Mouse (Mus musculus) midbrain, embryonic 13.5 days (tissue): ENCODE data around the gene Armh3. TPM values are rescaled to one million over a fixed set of nuclear protein-coding genes. Genes with fewer than 3 reads are reported as not detected.
A peak's percentile ranks its signal among the peaks of the same experiment; 100 is the strongest.

Experiments
- ATAC-seq: fragments of 200-750 bp; cut with Nextera tagmentation; 2 replicates; pipeline ENCODE4 v1.8.0; 2017; ENCODE audit warnings: mild to moderate bottlenecking, moderate TSS enrichment, moderate library complexity
- H3K27ac ChIP-seq: fragments of 300-500 bp; sonication (generic); 2 replicates; pipeline ENCODE4 v1.5.1; 2015; ENCODE audit warnings: inconsistent platforms, mild to moderate bottlenecking, moderate library complexity
- H3K27me3 ChIP-seq: fragments of 300-500 bp; sonication (generic); 2 replicates; pipeline ENCODE4 v1.6.1; 2015; ENCODE audit warnings: mild to moderate bottlenecking, inconsistent platforms
- H3K36me3 ChIP-seq: fragments of 300-500 bp; sonication (generic); 2 replicates; pipeline ENCODE4 v1.6.1; 2015; ENCODE audit warnings: mild to moderate bottlenecking, inconsistent platforms
- H3K4me1 ChIP-seq: fragments of 300-500 bp; sonication (generic); replicated peaks from 2 replicates; pipeline ENCODE4 v1.6.1; 2015; ENCODE audit warnings: inconsistent platforms
- H3K4me2 ChIP-seq: fragments of 300-500 bp; sonication (generic); replicated peaks from 2 replicates; pipeline ENCODE4 v1.6.1; 2015; ENCODE audit warnings: moderate library complexity, mild to moderate bottlenecking, inconsistent platforms
- H3K4me3 ChIP-seq: fragments of 300-500 bp; sonication (generic); replicated peaks from 2 replicates; pipeline ENCODE4 v1.5.1; 2015; ENCODE audit warnings: mild to moderate bottlenecking, inconsistent platforms
- H3K9ac ChIP-seq: fragments of 300-500 bp; sonication (generic); replicated peaks from 2 replicates; pipeline ENCODE4 v1.6.1; 2015; ENCODE audit warnings: mild to moderate bottlenecking, inconsistent platforms
- H3K9me3 ChIP-seq: fragments of 300-500 bp; sonication (generic); 2 replicates; pipeline ENCODE4 v1.6.1; 2016; ENCODE audit warnings: mild to moderate bottlenecking, inconsistent platforms
- WGBS: fragments of 180-500 bp; shearing (Covaris S2); methylation state at CpG from one replicate; pipeline ENCODE4 v1.1.7; 2015; 5-methylcytosine and 5-hydroxymethylcytosine counted together
- polyA plus RNA-seq: library from polyadenylated mRNA; unstranded; fragments of >200 nt; fragmentation: Nextera tagmentation; extraction: Ambion mirVana; gene quantifications from 2 replicates; pipeline ENCODE4 v1.2.1, GENCODE M21; 2015

Armh3 gene
- polyA plus RNA-seq, 1 experiment from 2014 or later, result 22.1 TPM

DNA sequence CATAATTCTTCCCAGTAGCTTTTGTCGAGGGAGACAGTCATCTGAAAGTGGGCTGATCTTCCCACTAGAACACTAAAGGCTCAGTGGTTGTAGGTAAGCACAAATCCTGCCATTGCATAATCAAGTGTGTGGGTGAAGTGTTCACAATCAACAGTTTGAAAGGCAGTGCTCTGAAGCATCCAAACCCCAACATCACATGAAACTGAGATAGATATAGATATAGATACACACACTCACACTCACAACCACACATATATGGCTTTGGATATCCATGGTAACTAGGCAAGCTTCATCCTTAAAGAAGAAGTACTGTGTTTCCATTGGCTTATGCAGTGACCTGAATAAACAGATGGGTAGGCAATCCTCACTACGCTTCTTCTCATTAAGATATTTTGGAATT lies 50.5 kb downstream of the Armh3 start:
- ATAC-seq, result no peak
- no peak overlapping the region for H3K9ac ChIP-seq
- WGBS, result 90% methylated on average over 2 of the region's 2 CpGs

DNA sequence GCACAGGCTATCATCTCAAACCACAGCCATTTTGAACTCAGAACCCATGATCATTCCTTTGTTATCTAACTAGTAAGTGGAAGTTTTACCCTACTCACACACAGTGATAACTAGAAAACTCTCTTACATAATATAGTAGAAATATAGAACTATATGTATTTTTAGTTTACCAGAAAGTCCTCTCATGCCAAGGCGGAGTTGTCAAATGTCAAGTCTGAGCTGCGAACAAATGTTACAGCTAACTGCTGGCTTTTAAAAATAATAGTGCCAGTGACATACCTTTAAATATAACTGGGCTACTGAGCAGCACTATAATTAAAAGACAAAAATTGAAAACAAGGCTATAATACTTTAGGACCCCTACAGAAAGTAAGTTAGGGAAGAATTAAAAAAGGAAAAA lies 51.0 kb downstream of the Armh3 start:
- Histone ChIP-seq H3K4me1 (no peaks in the 10 kb centered on the region), H3K27ac (no peak overlapping the region), H3K4me2 (no peak overlapping the region), H3K27me3 (no peaks in the 10 kb centered on the region), H3K9ac (no peak overlapping the region), H3K36me3 (peaks cover 52% of the 10 kb centered on the region), H3K4me3 (no peak overlapping the region), H3K9me3 (no peaks in the 10 kb centered on the region)
- no peak for ATAC-seq
- 92% methylated on average over 2 of the region's 2 CpGs for WGBS

More for the DNA sequence above, 50.5 kb downstream of the Armh3 start:
- H3K4me1 ChIP-seq, result no peaks in the 10 kb centered on the region
- H3K4me3 ChIP-seq, result no peak overlapping the region
- no peaks in the 10 kb centered on the region for H3K9me3 ChIP-seq
- H3K4me2 ChIP-seq, result no peak overlapping the region
- peaks cover 56% of the 10 kb centered on the region for H3K36me3 ChIP-seq
- no peaks in the 10 kb centered on the region for H3K27me3 ChIP-seq
- H3K27ac ChIP-seq, result no peak overlapping the region

DNA sequence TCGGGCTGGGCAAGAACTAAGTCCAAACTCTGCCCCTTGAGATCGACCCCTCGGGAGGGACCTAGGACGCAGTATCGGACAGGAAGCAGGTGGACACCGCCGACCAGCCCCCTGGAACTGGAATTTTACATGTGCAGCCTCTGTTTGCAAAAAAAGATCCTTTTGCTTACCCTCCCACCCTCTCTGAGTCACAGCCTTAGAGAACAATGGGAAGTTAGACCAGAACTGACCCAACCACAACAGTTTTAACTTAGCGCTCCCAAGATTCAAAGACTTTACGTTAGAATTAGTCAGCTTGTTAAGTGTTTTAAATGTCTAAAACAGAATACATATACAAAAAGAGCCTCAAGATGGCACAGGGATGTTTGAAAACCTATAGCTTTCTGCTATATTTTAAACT lies 51.7 kb downstream of the Armh3 start:
- peaks cover 53% of the 10 kb centered on the region for H3K36me3 ChIP-seq
- H3K4me3 ChIP-seq, result no peak overlapping the region
- WGBS, result 92% methylated on average over 9 of the region's 9 CpGs
- H3K4me2 ChIP-seq, result no peak overlapping the region
- H3K4me1 ChIP-seq, result no peaks in the 10 kb centered on the region
- ATAC-seq, result no peak
- no peaks in the 10 kb centered on the region for H3K9me3 ChIP-seq
- H3K9ac ChIP-seq, result no peak overlapping the region
- H3K27ac ChIP-seq, result no peak overlapping the region
- H3K27me3 ChIP-seq, result no peaks in the 10 kb centered on the region

DNA sequence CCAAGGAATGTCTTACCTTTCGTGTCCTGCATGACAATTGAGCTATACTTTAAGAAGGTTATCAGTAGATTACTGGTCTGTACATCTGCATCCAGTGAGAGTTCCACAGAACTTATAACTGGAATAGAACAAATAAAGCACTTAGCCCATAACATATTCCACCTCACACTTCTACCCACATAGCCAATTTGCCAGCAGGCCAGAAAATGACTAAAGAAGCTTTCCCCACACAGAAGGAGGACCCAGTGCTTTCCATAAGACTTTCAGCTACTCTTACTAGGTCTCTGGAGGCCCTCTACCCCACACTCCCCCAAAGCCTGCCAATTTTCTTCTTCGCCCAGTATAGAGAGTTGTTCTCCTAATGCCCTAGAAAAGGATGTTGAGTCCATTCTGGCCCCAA lies 52.3 kb downstream of the Armh3 start:
- no peaks in the 10 kb centered on the region for H3K9me3 ChIP-seq
- no peak overlapping the region for H3K9ac ChIP-seq
- no peak overlapping the region for H3K4me2 ChIP-seq
- H3K27ac ChIP-seq, result no peak overlapping the region
- H3K4me3 ChIP-seq, result no peak overlapping the region
- WGBS, result 93% methylated on average over 2 of the region's 2 CpGs
- no peaks in the 10 kb centered on the region for H3K27me3 ChIP-seq
- H3K36me3 ChIP-seq, result peaks cover 49% of the 10 kb centered on the region
- no peak for ATAC-seq
- no peaks in the 10 kb centered on the region for H3K4me1 ChIP-seq

DNA sequence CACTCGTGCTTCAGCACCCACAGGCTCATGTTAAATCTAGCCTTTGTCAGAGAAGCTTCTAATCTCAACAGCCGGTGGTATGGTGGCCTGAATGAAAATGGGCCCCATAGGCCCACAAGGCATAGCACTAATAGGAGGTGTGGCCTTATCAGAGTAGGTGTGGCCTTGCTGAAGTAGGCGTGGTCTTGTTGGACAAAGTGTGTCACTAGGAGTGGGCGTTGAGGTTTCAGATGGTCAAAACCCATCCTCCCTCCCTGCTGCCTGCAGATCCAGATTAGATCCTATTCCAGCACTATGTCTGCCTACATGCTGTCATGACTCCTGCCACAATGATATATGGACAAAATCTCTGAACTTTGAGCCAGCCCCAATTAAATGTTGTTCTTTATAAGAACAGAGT lies 54.5 kb downstream of the Armh3 start:
- no peak overlapping the region for H3K27ac ChIP-seq
- H3K9me3 ChIP-seq, result no peaks in the 10 kb centered on the region
- WGBS, result 65% methylated on average over 4 of the region's 4 CpGs
- no peak overlapping the region for H3K4me2 ChIP-seq
- no peak overlapping the region for H3K9ac ChIP-seq
- H3K4me3 ChIP-seq, result no peak overlapping the region
- no peaks in the 10 kb centered on the region for H3K27me3 ChIP-seq
- H3K4me1 ChIP-seq, result no peaks in the 10 kb centered on the region
- H3K36me3 ChIP-seq, result peaks cover 48% of the 10 kb centered on the region
- ATAC-seq, result no peak

DNA sequence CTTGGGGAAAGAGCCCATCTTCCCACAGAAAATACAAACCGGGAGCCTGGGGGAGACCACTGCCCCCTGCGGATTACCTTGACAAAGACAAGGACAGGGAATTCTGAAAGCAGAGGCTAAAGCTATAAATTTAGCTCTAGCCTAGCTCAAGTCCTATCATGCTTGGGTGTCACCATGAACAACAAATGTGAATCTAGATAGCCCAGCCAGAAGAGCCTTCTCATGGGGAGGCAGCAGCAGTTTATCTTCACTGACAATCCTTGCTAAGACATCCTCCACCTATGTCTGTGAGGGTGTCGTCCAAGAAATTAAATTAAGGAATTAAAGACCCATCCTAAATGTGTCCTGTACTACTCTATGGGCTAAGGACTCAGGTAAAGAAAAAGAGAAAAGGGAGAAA lies 60.2 kb downstream of the Armh3 start:
- Histone ChIP-seq H3K4me1 (peaks cover 15% of the 10 kb centered on the region), H3K27ac (peak overlapping the region; percentile 72), H3K27me3 (no peaks in the 10 kb centered on the region), H3K4me3 (no peak overlapping the region), H3K9ac (no peak overlapping the region; the same call in 1 of the 2 replicates), H3K36me3 (peaks cover 23% of the 10 kb centered on the region), H3K4me2 (0 out of 2 replicates have a peak overlapping the region, but pooled peaks have one; percentile 9), H3K9me3 (no peaks in the 10 kb centered on the region)
- ATAC-seq, result no peak
- 25% methylated on average over 3 of the region's 3 CpGs for WGBS

DNA sequence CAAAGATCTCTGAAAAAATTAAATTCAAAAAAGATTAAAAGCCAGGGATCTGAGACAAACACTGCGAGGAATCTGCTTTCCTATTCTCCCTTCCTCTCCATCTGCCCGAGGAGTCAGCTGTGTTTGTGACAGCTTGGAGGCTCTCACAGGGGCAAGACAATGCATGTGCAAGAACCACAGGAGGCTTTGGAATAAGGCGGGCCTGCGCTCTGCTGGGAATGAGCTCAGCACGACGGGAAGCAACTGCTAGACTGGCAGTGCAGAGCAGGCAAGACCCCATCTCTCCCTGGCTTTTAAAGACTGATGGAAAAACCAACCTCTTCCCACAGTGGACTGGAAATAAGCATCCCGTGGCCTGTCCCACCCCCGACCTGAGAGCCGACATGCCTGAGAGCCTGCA lies 60.8 kb downstream of the Armh3 start:
- whole genome bisulfite sequencing, result 5% methylated on average over 9 of the region's 9 CpGs

DNA sequence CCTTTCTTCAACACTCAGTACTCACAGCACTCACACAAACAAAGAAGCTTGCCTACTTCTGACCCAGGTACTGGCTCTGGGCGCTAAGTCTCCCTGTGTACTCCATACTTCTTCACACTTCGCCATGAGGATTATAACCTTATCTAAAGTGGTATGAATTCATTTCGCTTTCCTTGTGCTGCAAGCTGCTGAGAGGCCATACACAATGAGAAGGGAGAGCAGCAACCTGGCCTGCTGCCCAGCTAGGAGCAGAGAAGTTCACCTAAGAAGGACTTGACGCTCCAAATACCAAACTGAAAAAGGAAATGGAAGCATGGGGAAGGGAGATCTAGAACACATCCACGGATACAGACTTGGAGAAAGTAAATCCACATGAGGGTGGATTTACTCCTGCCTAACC lies 71.1 kb downstream of the Armh3 start:
- H3K4me1 ChIP-seq, result no peaks in the 10 kb centered on the region
- WGBS, result 89% methylated on average over 5 of the region's 5 CpGs
- H3K4me3 ChIP-seq, result no peak overlapping the region
- ATAC-seq, result no peak
- H3K9me3 ChIP-seq, result no peaks in the 10 kb centered on the region
- H3K27me3 ChIP-seq, result no peaks in the 10 kb centered on the region
- H3K27ac ChIP-seq, result no peak overlapping the region
- peaks cover 43% of the 10 kb centered on the region for H3K36me3 ChIP-seq
- no peak overlapping the region for H3K4me2 ChIP-seq
- H3K9ac ChIP-seq, result no peak overlapping the region

More for the DNA sequence above, 60.8 kb downstream of the Armh3 start:
- H3K9me3 ChIP-seq, result no peaks in the 10 kb centered on the region
- H3K4me2 ChIP-seq, result 0 out of 2 replicates have a peak overlapping the region, but pooled peaks have one; percentile 9
- ATAC-seq, result peak; percentile 78
- H3K27me3 ChIP-seq, result no peaks in the 10 kb centered on the region
- H3K4me1 ChIP-seq, result peaks cover 15% of the 10 kb centered on the region
- H3K36me3 ChIP-seq, result peaks cover 28% of the 10 kb centered on the region
- H3K9ac ChIP-seq, result no peak overlapping the region; the same call in 1 of the 2 replicates
- no peak overlapping the region for H3K4me3 ChIP-seq
- H3K27ac ChIP-seq, result peak overlapping the region; percentile 72

DNA sequence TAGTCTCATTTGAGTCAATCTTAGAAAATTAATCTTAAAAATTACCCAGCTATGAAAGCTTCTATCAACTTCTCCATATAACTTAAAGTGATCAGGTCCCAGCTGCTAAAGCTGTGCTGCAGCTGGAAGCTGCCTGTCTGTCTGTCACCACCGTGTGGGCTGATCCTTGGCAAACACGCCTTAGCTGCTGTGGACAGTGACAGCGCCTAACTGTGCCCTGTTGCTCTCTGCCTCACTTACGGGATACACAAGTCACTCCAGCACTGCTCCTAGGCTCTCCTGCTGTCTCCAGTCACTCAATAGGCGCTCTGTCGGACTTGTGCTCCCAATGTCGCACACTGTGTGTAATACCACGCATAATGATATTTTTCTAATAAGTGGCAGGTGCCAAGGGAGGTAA lies 71.9 kb downstream of the Armh3 start:
- H3K9me3 ChIP-seq, result no peaks in the 10 kb centered on the region
- H3K27ac ChIP-seq, result no peak overlapping the region

DNA sequence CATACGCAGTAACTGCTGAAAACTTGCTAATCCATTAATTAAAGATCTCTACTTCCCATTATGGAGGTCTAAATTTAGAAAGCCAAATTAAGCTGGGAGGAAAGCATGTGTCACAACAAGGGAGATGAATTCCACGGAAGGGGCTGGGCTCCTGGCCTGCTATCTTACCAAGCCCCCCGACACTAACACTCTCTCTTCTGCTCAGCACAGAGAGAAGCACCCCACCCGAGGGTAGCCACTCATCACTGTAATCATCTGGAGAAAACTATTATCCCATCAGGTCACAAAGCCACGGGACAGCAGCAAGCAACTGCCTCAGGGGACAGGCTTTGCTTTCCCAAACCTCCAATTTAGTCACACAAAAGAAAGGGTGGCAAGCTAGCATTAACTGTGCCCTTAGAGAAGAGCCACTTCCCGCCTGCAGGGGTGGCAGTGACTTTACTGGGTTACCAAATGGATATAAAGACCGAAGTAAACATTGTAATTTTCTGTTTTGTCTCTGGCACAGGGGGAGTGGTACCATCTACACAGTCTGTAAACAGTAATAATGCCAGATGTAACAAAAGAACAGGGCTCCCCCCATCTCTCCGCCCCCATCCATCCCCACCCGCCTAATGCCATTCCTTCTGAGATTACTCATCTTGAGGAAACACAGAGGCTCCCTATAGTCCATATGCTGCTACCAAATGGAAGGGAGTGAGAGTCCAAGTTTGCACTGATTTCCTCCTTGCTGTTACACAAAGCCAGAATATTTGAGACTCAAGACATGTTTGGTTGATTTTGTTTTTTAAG lies 77.8 kb downstream of the Armh3 start:
- Histone ChIP-seq H3K27ac (no peak overlapping the region), H3K36me3 (peaks cover 15% of the 10 kb centered on the region; the same call in 1 of the 2 replicates), H3K27me3 (no peaks in the 10 kb centered on the region), H3K9ac (no peak overlapping the region), H3K4me1 (peaks cover 11% of the 10 kb centered on the region; the same call in 1 of the 2 replicates), H3K4me3 (no peak overlapping the region), H3K9me3 (no peaks in the 10 kb centered on the region), H3K4me2 (no peak overlapping the region)
- WGBS, result 61% methylated on average over 9 of the region's 9 CpGs
- ATAC-seq, result no peak

More for the DNA sequence above, 71.9 kb downstream of the Armh3 start:
- 90% methylated on average over 8 of the region's 8 CpGs for WGBS
- no peak for ATAC-seq
- Histone ChIP-seq H3K9ac (no peak overlapping the region), H3K36me3 (peaks cover 40% of the 10 kb centered on the region), H3K4me3 (no peak overlapping the region), H3K27me3 (no peaks in the 10 kb centered on the region), H3K4me2 (no peak overlapping the region), H3K4me1 (no peaks in the 10 kb centered on the region)

DNA sequence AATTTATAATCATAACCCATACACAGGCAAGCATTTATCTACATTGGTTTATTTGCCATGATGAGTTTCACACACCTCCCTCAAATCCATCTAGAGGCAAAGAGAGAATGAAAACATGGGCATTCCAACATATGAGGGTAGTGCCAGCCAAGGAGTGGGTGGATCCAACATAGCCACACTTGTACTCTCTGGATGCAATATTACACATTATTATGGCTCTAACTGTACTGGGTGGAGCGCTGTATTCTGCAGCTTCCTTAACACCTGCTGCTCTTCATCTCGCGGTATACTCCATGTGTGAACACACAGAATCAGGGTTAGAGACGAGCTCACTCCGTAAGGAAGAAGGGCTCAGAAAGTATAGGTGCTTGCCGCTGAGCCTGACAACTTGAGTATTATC lies 79.9 kb downstream of the Armh3 start:
- Histone ChIP-seq H3K4me1 (peaks cover 11% of the 10 kb centered on the region; the same call in 1 of the 2 replicates), H3K4me3 (no peak overlapping the region), H3K27me3 (no peaks in the 10 kb centered on the region), H3K4me2 (no peak overlapping the region), H3K27ac (no peak overlapping the region), H3K36me3 (peaks cover 10% of the 10 kb centered on the region; the same call in 1 of the 2 replicates), H3K9me3 (no peaks in the 10 kb centered on the region), H3K9ac (no peak overlapping the region)
- no peak for ATAC-seq
- 95% methylated on average over 6 of the region's 6 CpGs for WGBS

DNA sequence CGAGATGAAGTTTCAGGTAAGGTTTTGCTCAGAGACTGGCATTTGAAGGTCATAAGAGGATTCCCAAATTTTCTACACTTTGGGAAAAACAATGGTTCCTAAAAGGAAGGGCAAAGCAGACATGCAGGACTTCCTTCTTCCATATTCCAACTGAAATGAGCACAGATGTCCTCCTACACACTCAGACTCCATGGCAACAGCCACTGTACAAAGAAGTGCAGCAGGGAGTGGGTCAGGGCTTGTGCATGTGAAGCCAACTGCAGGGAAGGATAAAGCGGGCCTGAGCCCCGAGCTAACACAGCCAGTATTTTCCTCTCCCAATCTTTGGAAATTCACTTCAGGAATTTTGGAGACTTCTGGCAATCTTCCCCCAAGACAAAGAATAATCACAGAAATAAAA lies 80.4 kb downstream of the Armh3 start:
- H3K4me1 ChIP-seq, result peaks cover 11% of the 10 kb centered on the region; the same call in 1 of the 2 replicates
- H3K9ac ChIP-seq, result no peak overlapping the region
- 0 out of 2 replicates have a peak overlapping the region, but pooled peaks have one; percentile 10 for H3K27ac ChIP-seq
- no peak overlapping the region for H3K4me2 ChIP-seq
- no peaks in the 10 kb centered on the region for H3K27me3 ChIP-seq
- 66% methylated on average over 3 of the region's 3 CpGs for WGBS
- H3K4me3 ChIP-seq, result no peak overlapping the region
- no peak for ATAC-seq
- H3K9me3 ChIP-seq, result no peaks in the 10 kb centered on the region
- peaks cover 9% of the 10 kb centered on the region; the same call in 1 of the 2 replicates for H3K36me3 ChIP-seq
